Mouse (Mus musculus) R1 (cell line): ENCODE measurements around the gene Gltpd2.
"Not testable (repeated sequence)": the region's sequence is repeated elsewhere in the genome, so short reads cannot be mapped to it uniquely, and the experiment has no call there.

Source experiments
- DNase-seq: peaks from one replicate; pipeline ENCODE4 v3.0.0-alpha.2; 2018; ENCODE audit warnings: low read depth, low spot score

Gltpd2 gene

GRCm38 (mm10) chr11:70516352-70516751 lies 2.6 kb upstream of the Gltpd2 start:
- peak; percentile 79 for DNase-seq

DNA sequence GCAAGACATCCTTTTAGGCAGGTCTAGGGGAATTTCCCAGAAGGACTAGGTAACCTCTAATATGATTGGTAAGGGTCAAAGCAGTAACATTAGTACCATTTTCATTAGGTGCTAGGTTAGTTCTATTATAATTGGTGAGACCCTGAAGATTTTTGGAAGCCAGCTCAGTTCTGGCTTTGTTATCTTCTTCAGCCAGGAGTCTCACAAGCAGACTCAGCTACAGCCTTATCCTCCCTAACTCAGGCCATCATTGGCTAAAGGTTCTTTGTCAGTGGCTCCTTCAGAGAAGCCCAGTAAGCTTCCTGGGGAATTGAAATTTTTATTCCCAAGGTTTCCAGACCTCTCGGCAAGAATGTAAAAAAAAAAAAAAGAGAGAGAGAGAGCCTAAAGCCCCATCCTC lies 560 bp upstream of the Gltpd2 start:
- no peak for DNase-seq

DNA sequence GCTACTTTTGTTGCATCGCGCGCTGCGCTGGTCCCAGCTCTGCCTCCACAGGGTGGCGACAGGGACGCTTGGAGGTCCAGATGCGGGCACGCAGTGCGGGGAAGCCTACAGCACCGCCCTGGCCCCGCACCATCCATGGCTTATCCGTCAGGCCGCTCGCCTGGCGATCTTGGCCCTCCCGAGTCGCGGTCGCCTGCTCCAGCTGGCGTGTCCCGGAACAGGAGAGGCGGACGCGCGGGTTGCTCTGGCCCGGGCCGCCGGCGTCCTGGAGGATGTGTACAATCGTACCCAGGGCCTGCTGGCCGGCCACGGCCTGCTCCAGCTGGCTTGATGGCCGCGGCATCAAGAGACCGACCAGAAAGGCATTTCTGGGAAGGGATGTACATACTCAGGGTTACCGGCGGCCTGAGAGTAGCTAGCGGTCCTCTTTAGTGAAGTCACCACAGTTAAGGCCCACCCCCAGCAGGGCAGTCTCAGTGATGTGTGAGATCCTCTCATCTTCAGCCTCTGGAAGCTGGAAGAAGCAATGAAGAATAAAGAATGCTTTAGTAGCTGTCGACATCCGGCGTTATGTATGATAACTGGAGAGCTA lies 1.3 kb downstream of the Gltpd2 start:
- peak; percentile 43 for DNase-seq

- peak; percentile 92 for DNase-seq
These were observed 4.5 kb downstream of the Gltpd2 start for GRCm38 (mm10) chr11:70523306-70523989.

- no peak for DNase-seq
These were observed 5.8 kb downstream of the Gltpd2 start for GRCm38 (mm10) chr11:70524782-70525181.

DNA sequence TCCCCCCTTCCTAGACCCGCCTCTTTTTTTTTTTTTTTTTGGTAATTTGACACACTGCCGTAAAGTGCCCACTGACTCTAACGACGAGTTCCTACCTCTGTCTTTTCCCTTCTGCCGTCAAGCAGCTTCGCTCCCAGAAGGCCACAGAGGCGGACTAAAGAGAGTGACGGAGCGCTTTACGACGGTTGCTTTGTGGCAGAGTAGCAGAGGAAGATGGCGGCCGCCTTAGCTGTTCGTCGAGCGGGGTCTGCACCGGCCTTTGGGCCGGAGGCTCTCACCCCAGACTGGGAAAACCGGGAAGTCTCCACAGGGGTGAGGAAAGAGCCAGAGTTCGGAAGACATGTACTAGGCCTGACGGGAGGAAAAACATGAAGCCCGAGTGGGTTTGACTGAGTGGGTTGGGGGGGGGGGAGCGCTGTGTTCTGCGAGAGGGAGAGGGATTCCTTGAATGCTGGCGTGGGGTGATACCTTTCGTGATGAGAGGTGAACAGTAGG lies 6.2 kb downstream of the Gltpd2 start, which contains the start of gene Psmb6:
Psmb6 (plus strand) TSS at position 184 of the 495 bp plus-strand sequence.
- peak; percentile 99 for DNase-seq

DNA sequence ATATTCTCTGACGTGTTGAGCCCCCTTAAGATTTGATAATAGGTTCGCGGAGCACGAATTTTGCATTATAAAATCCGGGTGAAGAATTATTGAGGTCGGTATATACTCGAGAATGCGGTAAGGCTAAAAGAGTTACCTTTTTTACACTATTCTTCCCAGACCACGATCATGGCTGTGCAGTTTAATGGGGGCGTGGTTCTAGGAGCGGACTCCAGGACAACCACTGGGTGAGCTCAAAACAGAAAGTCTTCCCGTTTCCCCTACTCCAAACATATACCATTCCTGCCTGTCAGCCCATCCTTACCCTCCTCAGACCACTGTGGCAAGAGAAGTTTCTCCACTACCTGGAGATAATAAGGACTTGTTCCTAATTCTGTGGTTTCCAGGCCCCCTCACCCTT lies 6.7 kb downstream of the Gltpd2 start:
- DNase-seq, result peak; percentile 50

GRCm38 (mm10) chr11:70526211-70526610 lies 7.2 kb downstream of the Gltpd2 start:
- no peak for DNase-seq

DNA sequence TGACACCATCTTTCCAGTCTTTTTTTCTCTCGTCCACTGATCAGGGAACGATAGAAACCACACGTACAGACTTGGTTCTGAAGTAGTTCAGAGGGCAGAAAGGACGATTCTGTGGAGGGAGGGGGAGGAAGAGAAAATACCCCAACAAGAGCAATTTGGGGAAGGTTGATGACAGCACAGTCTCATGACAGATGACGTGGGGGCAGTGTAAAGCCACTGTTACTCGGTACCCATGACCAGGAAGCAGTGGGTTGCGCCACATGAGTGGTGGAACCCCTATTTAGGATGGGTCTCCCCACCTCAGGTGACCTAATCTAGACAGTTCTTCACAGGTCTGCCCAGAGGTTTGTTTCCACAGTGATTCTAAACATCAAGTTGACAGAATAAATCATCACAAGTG lies 9.6 kb downstream of the Gltpd2 start:
- DNase-seq, result no peak

DNA sequence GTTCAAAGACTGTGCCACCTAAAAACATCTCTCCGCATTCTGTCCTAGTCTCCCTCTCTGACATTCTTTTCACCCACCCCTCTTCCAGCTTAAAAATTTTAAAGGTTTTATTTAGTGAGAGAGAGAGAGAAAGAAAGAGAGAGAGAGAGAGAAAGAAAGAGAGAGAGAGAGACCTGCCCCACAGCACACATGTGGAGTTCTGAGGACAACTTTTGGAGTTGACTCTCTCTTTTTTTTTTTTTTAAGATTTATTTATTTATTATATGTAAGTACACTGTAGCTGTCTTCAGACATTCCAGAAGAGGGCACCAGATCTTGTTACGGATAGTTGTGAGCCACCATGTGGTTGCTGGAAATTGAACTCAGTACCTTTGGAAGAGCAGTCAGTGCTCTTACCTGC lies 12.1 kb downstream of the Gltpd2 start:
- DNase-seq, result not testable (repeated sequence)

GRCm38 (mm10) chr11:70532839-70533238 lies 13.8 kb downstream of the Gltpd2 start, which contains the start of gene Gm40193:
Gene Gm40193 (minus strand): TSS chr11:70532939.
- no peak for DNase-seq

DNA sequence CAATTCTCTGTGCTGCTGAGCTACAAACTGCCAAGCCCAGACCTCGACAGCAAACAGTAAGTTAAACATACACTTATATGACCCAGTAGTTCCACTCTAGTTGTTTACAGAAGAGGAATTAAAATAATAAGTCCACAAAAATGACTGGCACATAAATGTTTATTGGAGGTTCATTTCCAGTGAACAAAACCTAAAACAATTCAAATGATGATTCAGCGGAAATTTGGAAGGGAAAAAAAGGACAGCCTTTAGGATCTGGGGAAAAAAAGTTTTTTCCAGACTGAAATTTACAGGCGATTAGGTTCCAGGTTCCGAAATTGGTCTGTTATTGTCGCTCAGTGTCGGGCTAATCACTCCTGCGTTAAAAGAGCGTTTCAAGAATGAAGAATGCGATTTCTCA lies 20.4 kb downstream of the Gltpd2 start:
- no peak for DNase-seq

GRCm38 (mm10) chr11:70539877-70540587 lies 21.0 kb downstream of the Gltpd2 start, which contains the start of gene Pld2:
Gene Pld2 (plus strand): TSS chr11:70540064.
- peak; percentile 84 for DNase-seq

GRCm38 (mm10) chr11:70540928-70541327 lies 21.9 kb downstream of the Gltpd2 start:
- no peak for DNase-seq

DNA sequence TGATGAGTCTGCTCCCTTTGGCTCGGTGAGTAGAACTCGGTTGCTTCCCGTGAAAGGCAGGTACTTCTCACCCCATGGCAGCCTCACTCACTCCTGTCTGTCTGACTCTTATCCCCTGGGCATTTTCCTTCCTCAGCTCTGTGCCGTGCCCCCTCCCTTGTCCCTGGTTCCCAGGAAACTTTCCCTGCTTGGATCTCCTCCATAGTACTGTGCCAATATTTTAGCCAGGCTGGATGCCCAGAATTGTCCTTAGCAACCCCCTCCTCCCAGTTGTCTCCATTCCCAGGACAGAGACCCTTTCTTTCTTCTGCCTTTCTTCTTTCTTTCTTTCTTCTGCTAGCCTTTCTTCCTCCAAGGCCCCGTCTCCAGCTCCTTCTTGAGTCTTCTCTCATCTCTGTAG lies 22.4 kb downstream of the Gltpd2 start:
- DNase-seq, result no peak

DNA sequence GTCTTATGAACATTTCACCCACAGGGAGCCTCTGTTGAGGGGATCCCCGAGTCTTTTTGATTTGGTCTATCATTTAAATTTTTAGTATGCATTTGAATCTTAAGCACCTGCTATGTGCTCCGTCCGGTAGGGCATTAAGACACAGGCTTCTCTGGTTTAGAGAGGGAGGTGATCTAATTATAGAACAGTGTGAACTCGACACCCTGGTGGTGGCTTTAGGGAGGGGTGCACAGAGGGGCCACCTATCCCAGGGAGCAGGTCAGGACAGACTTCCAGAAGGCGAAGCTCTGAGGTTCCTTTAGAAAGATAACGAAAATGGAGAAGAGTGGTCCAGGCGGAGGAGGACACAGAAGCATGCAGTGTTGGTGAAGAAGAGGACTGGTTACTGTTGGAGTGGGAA lies 25.5 kb downstream of the Gltpd2 start:
- DNase-seq, result no peak

DNA sequence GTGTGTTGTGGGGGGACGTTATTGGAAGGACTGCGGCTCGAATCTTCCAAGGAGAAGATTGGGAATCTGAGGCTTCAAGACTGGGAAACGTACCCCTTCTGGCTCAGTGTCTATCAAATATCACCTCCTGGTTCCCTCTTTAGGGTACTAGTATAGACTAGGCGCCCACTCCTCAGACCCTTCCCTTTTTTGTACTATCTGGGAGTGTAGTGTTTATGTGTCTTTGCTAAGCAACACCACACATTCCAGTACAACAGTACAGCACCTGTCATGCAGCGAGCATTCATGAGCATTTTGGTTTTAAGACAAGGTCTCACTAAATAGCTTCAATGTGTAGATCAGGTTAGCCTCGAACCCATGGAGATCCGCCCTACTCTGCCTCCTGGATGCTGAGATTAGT lies 32.5 kb downstream of the Gltpd2 start:
- DNase-seq, result no peak

DNA sequence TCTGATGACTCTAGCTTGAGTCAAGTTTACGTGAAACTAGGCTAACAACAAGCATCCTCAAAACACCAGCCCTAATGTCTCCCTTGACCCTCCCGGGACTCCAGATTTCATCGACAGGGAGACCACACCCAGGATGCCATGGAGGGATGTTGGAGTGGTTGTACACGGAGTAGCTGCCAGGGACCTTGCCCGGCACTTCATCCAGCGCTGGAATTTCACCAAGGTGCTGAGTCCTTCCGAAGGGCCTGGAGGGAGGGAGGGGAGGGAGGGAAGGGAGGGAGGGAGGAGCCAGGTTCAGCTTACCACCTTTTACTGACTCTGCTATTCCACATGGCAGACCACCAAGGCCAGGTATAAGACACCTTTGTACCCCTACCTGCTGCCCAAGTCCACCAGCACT lies 34.9 kb downstream of the Gltpd2 start:
- no peak for DNase-seq

GRCm38 (mm10) chr11:70557545-70557944 lies 38.5 kb downstream of the Gltpd2 start:
- DNase-seq, result peak; percentile 65

DNA sequence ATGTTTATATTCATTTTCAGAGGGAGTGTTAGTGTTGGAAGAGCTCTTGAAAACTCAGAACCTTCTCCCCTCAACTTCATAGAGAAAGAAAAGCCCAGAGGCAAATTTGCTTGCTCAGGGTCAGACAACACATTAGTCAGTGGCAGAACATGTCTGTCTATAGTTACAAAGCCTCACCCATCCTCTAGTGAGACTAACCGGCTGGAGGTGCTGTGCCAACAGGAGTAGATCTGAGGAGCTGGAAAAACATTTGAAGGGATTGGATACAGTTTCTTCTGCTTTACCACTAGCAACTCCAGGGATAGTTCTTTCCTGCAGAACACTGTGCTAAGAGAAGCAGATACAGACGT lies 42.9 kb downstream of the Gltpd2 start:
- no peak for DNase-seq

DNA sequence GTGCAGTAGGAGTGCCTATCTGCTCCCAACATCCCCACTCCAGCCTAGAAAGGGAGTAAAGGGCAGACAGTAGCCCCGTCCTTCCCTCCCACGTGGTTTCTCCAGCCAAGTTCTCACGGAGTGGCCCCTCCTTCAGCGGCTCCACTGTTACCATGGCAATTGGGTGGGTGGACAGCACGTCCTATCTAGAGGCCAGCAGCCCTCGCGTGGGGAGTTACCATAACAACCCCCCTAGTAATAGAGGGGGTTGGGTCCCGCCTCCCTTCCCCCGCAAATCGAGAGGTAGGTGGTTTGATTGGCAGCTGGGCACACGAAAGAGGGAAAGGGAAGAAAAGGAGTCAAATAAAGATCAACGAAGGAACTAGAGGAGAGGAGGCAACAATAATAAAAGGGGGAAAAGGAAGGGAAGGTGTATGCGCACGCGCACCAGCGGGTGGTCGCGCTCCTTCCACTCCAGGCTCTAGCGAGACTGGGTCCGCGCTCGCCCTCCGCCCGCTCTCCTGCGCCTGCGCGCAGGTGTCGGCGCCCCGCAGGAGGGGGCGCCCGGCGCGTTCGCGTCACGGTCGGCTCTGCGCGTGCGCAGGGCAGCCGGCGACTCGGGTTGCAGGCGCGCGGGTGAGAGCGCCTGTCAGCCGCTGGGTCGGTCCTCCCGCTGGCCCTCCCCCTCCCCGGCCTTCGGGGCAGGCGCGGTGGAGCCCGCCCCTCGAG lies 43.4 kb downstream of the Gltpd2 start, which contains the start of gene Mink1:
Mink1 (plus strand) TSS at position 595 of the 708 bp plus-strand sequence.
- DNase-seq, result peak; percentile 89

DNA sequence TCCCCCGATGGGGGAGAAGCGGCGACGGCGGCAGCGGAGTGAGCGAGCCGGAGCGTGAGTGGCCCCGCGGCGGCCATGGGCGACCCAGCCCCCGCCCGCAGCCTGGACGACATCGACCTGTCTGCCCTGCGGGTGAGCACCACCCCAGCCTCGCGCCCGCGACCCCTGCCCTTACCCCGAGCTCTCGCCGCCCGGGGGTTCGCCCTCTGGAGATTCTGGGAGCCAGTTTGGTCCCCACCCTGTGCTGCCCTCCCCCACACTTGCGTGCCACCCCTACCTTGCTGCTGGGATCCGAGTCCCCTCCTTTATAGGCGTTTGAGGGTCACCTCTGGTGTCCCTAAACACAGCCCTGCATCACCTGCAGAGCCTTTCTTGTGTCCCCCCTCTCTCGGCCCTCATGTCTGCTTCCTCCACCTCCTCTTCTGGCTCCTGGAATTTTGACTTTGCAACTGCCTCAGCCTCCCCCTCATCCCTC lies 44.0 kb downstream of the Gltpd2 start:
- no peak for DNase-seq
